Mouse (Mus musculus): ENCODE measurements around the gene Chd2. TPM values are rescaled to one million over a fixed set of nuclear protein-coding genes. Genes with fewer than 3 reads are reported as not detected.
"Not testable (repeated sequence)": the region's sequence is repeated elsewhere in the genome, so short reads cannot be mapped to it uniquely, and the experiment has no call there.

The Chd2 gene
- total RNA-seq, 2 experiments from 2014 or later: 42.8 to 62.0 TPM

GRCm38 (mm10) chr7:73520231-73520630 is 21.4 kb downstream of the Chd2 start:
- no peak for DNase-seq

DNA sequence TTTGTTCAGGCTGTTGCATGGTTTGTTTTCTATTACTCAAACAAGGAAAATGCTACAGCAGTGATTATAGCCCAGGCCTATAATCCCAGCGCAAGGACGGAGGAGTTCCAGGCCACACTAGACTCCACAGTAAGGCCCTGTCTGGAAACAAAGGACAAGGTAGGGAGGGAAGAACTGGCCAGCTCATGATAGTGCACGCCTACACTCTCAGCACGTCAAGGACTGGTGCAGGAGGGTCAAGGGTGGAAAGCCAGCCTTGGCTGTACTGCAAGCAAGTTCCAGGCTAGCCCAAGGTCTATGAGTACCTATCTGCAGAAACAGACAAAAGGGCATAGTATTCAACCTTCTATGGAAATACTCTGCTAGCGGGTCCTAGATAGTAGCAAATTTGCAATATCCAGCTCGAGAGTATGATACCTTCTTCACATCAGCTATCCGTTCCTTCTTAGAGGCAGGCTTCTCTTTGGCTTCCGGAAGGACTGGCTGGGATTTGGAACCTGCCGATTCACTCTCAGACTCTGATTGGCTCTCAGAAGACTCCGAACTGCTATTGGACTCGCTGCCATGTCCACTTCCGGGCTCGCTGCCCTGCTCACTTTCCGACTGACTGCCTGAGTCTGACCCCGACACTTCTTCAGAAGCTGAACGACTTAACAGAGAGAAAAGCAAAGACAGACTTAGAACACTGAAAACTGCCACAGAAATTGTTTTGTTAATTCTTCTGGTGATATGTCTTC is 22.4 kb downstream of the Chd2 start:
- no peak for DNase-seq

- not testable (repeated sequence) for DNase-seq
These were observed 23.2 kb downstream of the Chd2 start for GRCm38 (mm10) chr7:73518373-73518980.

GRCm38 (mm10) chr7:73517432-73518054 is 24.1 kb downstream of the Chd2 start:
- DNase-seq: no peak

DNA sequence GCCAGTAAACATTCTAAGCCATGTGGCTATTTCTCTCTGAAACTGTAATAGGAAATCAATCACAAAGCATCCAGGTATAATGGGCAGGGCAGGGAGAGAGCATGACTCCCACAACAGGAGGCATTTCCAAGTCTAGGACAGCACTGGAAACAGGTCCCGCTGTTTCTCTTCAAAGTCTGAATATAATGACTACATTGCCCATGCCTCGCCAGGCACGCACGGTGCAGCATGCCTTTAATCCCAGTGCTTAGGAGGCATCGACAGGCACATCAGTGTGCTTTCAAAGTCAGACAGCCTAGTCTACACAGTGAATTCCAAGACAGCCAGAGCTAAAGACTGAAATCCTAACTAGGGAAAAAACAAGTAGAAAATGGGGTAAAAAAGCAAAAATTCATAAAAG is 24.8 kb downstream of the Chd2 start:
- no peak for DNase-seq

DNA sequence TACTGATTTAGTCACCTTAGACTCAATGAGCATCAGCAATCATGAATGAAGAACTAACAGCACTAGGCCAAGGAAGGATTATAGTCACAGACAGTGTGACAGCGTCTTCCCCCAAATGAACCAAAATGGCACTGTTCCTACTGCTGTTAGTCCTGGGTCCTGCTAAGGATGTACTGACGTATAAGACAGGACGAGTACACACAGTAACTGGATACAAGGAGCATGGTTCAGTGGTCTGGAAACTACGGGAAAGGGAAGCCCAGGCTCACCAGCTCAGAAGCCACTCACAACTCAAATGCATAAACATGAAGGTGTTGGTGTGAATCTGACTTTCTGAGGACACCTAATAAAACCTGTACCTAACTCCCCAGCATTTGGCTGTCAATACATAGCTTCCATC is 27.1 kb downstream of the Chd2 start:
- no peak for DNase-seq

GRCm38 (mm10) chr7:73512422-73512821 is 29.2 kb downstream of the Chd2 start:
- DNase-seq: no peak

DNA sequence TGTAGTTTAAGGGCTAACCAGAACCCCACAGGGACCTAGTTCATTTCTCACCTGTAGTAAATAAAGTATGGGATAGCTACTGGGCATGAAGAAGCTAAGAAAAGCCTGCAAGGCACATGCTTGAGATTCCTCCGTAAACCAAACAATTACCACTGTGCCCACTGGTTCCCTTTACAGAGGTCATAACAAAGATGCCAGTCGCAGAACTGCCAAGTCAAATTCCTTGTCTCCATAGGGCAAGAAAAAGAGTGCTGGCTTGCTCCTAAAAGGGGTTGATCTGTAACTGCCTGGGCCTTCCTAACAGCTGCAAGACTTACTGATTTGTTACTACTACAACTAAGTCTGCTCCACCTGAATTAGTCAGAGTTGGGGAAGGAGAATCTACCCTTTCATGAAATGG is 32.9 kb downstream of the Chd2 start:
- DNase-seq: no peak

GRCm38 (mm10) chr7:73507491-73507890 is 34.1 kb downstream of the Chd2 start:
- peak; percentile 77 for DNase-seq

- no peak for DNase-seq
These were observed 34.8 kb downstream of the Chd2 start for GRCm38 (mm10) chr7:73506852-73507251.

DNA sequence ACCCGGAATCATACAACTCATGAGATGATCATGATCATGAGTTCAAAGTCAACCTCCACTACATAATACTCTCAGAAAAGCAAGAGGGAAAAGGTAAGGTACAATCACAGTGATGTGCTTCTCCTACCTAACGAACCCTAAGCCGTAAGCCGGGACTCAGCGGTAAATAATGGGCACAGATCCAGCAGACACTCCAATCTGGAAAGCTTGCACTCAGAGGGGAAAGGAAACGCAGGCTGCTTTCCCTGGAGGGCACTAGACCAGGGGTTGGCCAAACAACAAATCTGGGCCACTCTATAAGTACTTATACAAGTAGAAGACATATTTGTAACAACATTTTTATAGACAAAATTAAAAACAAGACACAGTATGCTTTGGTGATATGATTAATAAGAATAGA is 36.4 kb downstream of the Chd2 start:
- DNase-seq: no peak

DNA sequence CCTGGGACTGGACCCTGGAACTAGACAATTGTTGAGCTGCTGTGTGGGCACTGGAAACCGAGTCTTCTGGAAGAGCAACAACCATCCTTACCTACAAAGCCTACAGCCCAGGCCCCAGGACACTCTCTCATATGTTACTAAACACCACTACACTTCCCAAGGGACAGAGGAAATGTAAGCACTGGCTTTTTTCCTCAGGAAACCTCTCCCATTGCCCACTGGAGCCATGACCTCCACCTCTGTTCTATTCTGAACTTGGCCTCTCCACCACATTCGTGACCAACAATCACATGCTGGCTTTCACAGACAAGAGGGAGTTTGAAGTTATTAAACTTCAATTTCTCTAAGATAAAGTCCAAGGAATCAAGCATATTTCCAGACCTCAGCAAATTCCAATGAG is 43.4 kb downstream of the Chd2 start:
- no peak for DNase-seq

DNA sequence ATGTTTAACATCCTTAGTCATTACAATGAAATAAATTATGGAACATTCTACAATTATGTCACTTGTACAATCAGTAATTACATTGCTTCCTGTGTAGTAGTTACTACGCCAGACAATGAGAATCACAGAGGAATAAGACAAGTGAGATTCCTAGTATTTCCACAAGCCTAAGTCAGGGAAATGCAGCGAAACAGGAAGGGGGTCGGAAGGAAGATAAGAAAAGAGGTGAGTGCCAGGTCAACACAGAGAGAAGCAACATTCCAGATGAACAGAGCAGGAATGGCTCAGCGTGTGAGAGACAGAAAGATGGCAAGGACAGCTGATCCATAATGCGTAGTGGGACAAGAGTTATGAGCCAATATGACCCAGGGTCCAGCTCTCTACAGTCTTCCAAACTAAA is 52.4 kb downstream of the Chd2 start:
- DNase-seq: no peak

DNA sequence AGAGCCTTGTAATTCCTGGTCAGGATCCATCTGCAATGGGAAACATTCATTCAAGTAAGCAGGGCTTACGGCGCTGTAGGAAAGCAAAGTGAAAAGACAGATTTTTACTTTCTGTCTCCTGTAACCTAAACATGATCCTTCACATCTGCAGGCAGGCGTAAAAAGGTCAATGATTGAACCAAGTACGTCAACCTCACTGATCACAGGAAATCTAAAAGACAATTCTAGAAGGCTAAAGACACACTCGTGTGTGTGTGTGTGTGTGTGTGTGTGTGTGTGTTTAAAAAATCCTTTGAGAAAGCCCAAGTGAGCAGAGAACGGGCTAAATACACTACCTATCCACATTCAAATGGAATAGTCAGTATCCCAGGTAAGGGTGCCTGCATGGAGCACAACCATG is 60.5 kb downstream of the Chd2 start:
- DNase-seq: no peak

- DNase-seq: no peak
These were observed 62.1 kb downstream of the Chd2 start for GRCm38 (mm10) chr7:73479506-73479905.

GRCm38 (mm10) chr7:73478157-73479058 is 63.2 kb downstream of the Chd2 start:
- peak; percentile 17 for DNase-seq

- DNase-seq: no peak
These were observed 73.9 kb downstream of the Chd2 start for GRCm38 (mm10) chr7:73467741-73468140.

DNA sequence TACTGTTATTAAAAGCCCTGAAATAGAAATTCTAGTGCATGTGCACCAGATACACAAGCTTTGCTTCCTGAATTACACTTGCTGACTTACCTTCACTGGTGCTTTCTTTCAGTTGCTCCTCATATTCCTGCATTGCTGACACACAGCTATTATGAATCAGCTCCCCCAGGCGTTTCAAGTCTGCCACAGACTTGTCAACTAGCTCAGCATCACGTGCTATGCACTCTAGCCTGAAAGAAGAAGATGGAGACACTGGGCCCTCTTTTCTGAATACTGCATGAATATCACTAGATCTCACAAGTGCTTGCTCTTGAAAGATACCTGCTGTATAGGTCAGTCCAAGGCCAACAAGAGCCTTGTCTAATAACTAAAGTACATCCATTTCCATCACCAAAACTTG is 78.1 kb downstream of the Chd2 start:
- DNase-seq: no peak

GRCm38 (mm10) chr7:73454113-73454512 is 87.5 kb downstream of the Chd2 start:
- no peak for DNase-seq

GRCm38 (mm10) chr7:73452187-73452808 is 89.3 kb downstream of the Chd2 start:
- DNase-seq: no peak

- DNase-seq: no peak
These were observed 90.0 kb downstream of the Chd2 start for GRCm38 (mm10) chr7:73451594-73451993.

GRCm38 (mm10) chr7:73442246-73442645 is 99.4 kb downstream of the Chd2 start:
- no peak for DNase-seq

Data from adrenal gland, postnatal 10 days (tissue).